26 mouse cellular contexts compared by ENCODE assay signal in genomic region chr17:53343842-53344241, GRCm38 (mm10).
DNase-seq lines count a peak whose midpoint lies in the region; ATAC-seq and TF ChIP-seq lines count a peak whose summit lies in the region.
"Had no signal": no experiment of that assay in that cellular context is flagged by ENCODE, and none has a peak within 500 bp of the region (broad histone marks: within the 10 kb centered on the region; RNA-seq: fewer than 3 reads in every experiment).

No protein-coding gene starts in this region.

- H3K9ac ChIP-seq in forebrain, embryonic 14.5 days (ENCODE audit: low read length) = no peak overlapping the region
- H3K9ac ChIP-seq in forebrain, embryonic 13.5 days = no peak overlapping the region
- H3K9ac ChIP-seq: forebrain, embryonic 12.5 days; limb, embryonic 13.5 days; liver, embryonic 13.5 days; midbrain, embryonic 12.5 days; neural tube, embryonic 13.5 days had no signal

- TF ChIP-seq POLR2A in cortical plate, adult 2 months (IDR thresholded peaks at IDR 0.05; ENCODE audit: extremely low read depth, insufficient read depth, low read length) = no peak

- H3K27me3 ChIP-seq in forebrain, embryonic 14.5 days (replicated peaks; ENCODE audit: control insufficient read depth, insufficient read depth, low read length) = no peaks in the 10 kb centered on the region
- no peaks in the 10 kb centered on the region for H3K27me3 ChIP-seq in forebrain, embryonic 13.5 days
- H3K27me3 ChIP-seq: forebrain, embryonic 12.5 days; limb, embryonic 13.5 days; liver, embryonic 13.5 days; midbrain, embryonic 12.5 days; neural tube, embryonic 13.5 days had no signal

- no peak overlapping the region for H3K4me3 ChIP-seq in forebrain, embryonic 14.5 days (ENCODE audit: low read depth, low read length)
- no peak overlapping the region for H3K4me3 ChIP-seq in forebrain, embryonic 13.5 days
- H3K4me3 ChIP-seq in cortical plate, adult 2 months (ENCODE audit: insufficient read depth, low read length) = no peak overlapping the region
- H3K4me3 ChIP-seq: forebrain, embryonic 12.5 days; gastrocnemius, adult 2 months; limb, embryonic 13.5 days; liver, embryonic 13.5 days; midbrain, embryonic 12.5 days; neural tube, embryonic 13.5 days had no signal

- DNase-seq in forebrain, embryonic 14.5 days (ENCODE audit: low spot score) = peak; percentile 6
- peak; percentile 59 for DNase-seq in 416B (ENCODE audit: low read depth)
- DNase-seq in NIH3T3 (ENCODE audit: low read depth) = peak; percentile 18
- no peak for DNase-seq in urinary bladder, postnatal 10 days (ENCODE audit: low spot score)
- no peak for DNase-seq in yolk sac, embryonic 10.5 days (ENCODE audit: low spot score)
- DNase-seq: adrenal gland, postnatal 14 days; B cell, adult 2 months; cerebellum, adult 11 months; cerebellum, adult 9-11 months; gastrocnemius, adult 2 months; heart, adult 11 months; kidney, adult 9 months; kidney, postnatal 14 days; liver, embryonic 13.5 days; lung, adult 2 months; lung, postnatal 14 days; thymus, adult 2 months had no signal

- H3K36me3 ChIP-seq in forebrain, embryonic 14.5 days (ENCODE audit: control insufficient read depth, insufficient read depth, low read length) = no peaks in the 10 kb centered on the region
- H3K36me3 ChIP-seq in forebrain, embryonic 13.5 days (ENCODE audit: poor library complexity, severe bottlenecking) = no peaks in the 10 kb centered on the region
- H3K36me3 ChIP-seq: forebrain, embryonic 12.5 days; limb, embryonic 13.5 days; liver, embryonic 13.5 days; midbrain, embryonic 12.5 days; neural tube, embryonic 13.5 days had no signal

- no peak overlapping the region for H3K4me2 ChIP-seq in forebrain, embryonic 14.5 days (ENCODE audit: low read length)
- no peak overlapping the region for H3K4me2 ChIP-seq in forebrain, embryonic 13.5 days
- H3K4me2 ChIP-seq: forebrain, embryonic 12.5 days; heart, embryonic 11.5 days; limb, embryonic 13.5 days; liver, embryonic 13.5 days; midbrain, embryonic 12.5 days; neural tube, embryonic 13.5 days had no signal

- WGBS in forebrain, embryonic 14.5 days = 67% methylated on average over 1 of the region's 1 CpGs
- WGBS in forebrain, embryonic 13.5 days = 64% methylated on average over 1 of the region's 1 CpGs

- H3K4me1 ChIP-seq in forebrain, embryonic 14.5 days (ENCODE audit: control insufficient read depth, insufficient read depth, low read length) = no peaks in the 10 kb centered on the region
- H3K4me1 ChIP-seq in forebrain, embryonic 13.5 days = no peaks in the 10 kb centered on the region
- no peaks in the 10 kb centered on the region for H3K4me1 ChIP-seq in cortical plate, adult 2 months (ENCODE audit: control insufficient read depth, insufficient read depth, low read length)
- H3K4me1 ChIP-seq: forebrain, embryonic 12.5 days; limb, embryonic 13.5 days; liver, embryonic 13.5 days; midbrain, embryonic 12.5 days; neural tube, embryonic 13.5 days had no signal

- no peaks in the 10 kb centered on the region for H3K9me3 ChIP-seq in forebrain, embryonic 14.5 days (replicated peaks; ENCODE audit: control insufficient read depth, low read length)
- no peaks in the 10 kb centered on the region for H3K9me3 ChIP-seq in forebrain, embryonic 13.5 days (replicated peaks)
- H3K9me3 ChIP-seq: forebrain, embryonic 12.5 days; limb, embryonic 13.5 days; liver, embryonic 13.5 days; midbrain, embryonic 12.5 days; neural tube, embryonic 13.5 days had no signal

- 0 out of 2 replicates have a peak, but pooled peaks have one; percentile 5 for TF ChIP-seq CTCF in cortical plate, adult 2 months (IDR thresholded peaks at IDR 0.05; ENCODE audit: extremely low read depth, insufficient read depth, low read length)

- no peak for ATAC-seq in forebrain, embryonic 14.5 days
- no peak for ATAC-seq in forebrain, embryonic 13.5 days
- ATAC-seq: hindbrain, embryonic 16.5 days; intestine, embryonic 16.5 days had no signal

- no peak overlapping the region for H3K27ac ChIP-seq in forebrain, embryonic 14.5 days (ENCODE audit: low read depth, low read length)
- H3K27ac ChIP-seq in forebrain, embryonic 13.5 days = no peak overlapping the region
- no peak overlapping the region for H3K27ac ChIP-seq in cortical plate, adult 2 months (ENCODE audit: insufficient read depth, low read length)
- H3K27ac ChIP-seq: forebrain, embryonic 12.5 days; gastrocnemius, adult 2 months; limb, embryonic 13.5 days; liver, embryonic 13.5 days; midbrain, embryonic 12.5 days; neural tube, embryonic 13.5 days had no signal

Comparison
In these comparisons a context has a peak if more than half of its experiments do, and no peak if none do; other contexts are left out.
1. DNase-seq: peak in forebrain, embryonic 14.5 days (single experiment), 416B (single experiment) and NIH3T3 (single experiment); none in urinary bladder, postnatal 10 days (single experiment) and yolk sac, embryonic 10.5 days (single experiment).